Mouse (Mus musculus) urinary bladder, postnatal 36 days (tissue): Measurements from ENCODE around the gene Slc23a2.

Experiments used
- DNase-seq, 2 experiments: peaks; one replicate each; pipeline ENCODE4 v3.0.0; 2022; ENCODE audit warnings: low spot score in 2 of 2, mixed read lengths in 1 of 2

Slc23a2 gene

GRCm38 (mm10) chr2:132144971-132145691 is at the start of gene Slc23a2:
Gene Slc23a2, minus strand, starts transcription at chr2:132145108.
- DNase-seq, result peak; percentile 29 to 42

- no peak for DNase-seq
Observed at GRCm38 (mm10) chr2:132190602-132191161, 45.8 kb upstream of the Slc23a2 start.

- DNase-seq, result no peak
Observed at GRCm38 (mm10) chr2:132183874-132184273, 39.0 kb upstream of the Slc23a2 start.

- DNase-seq, result no peak
Observed at GRCm38 (mm10) chr2:132180463-132181205, 35.7 kb upstream of the Slc23a2 start.

GRCm38 (mm10) chr2:132179371-132179770 is 34.5 kb upstream of the Slc23a2 start:
- no peak for DNase-seq

GRCm38 (mm10) chr2:132177406-132177805 is 32.5 kb upstream of the Slc23a2 start:
- DNase-seq, result no peak

- peak in 1 of 2 experiments; percentile 44 for DNase-seq
Observed at GRCm38 (mm10) chr2:132176289-132176848, 31.5 kb upstream of the Slc23a2 start.

- DNase-seq, result no peak
Observed at GRCm38 (mm10) chr2:132174048-132174447, 29.1 kb upstream of the Slc23a2 start.

GRCm38 (mm10) chr2:132171939-132172338 is 27.0 kb upstream of the Slc23a2 start:
- no peak for DNase-seq

GRCm38 (mm10) chr2:132169150-132169549 is 24.2 kb upstream of the Slc23a2 start:
- DNase-seq, result no peak

- no peak for DNase-seq
Observed at GRCm38 (mm10) chr2:132163626-132164025, 18.7 kb upstream of the Slc23a2 start.

GRCm38 (mm10) chr2:132157482-132157881 is 12.6 kb upstream of the Slc23a2 start:
- no peak for DNase-seq

- no peak for DNase-seq
Observed at GRCm38 (mm10) chr2:132152670-132153069, 7.8 kb upstream of the Slc23a2 start.

GRCm38 (mm10) chr2:132151592-132151991 is 6.7 kb upstream of the Slc23a2 start:
- DNase-seq, result no peak

GRCm38 (mm10) chr2:132150926-132151325 is 6.0 kb upstream of the Slc23a2 start:
- DNase-seq, result no peak

GRCm38 (mm10) chr2:132146502-132146901 is 1.6 kb upstream of the Slc23a2 start:
- DNase-seq, result no peak

- no peak for DNase-seq
Observed at GRCm38 (mm10) chr2:132143943-132144927, 673 bp downstream of the Slc23a2 start.

- DNase-seq, result no peak
Observed at GRCm38 (mm10) chr2:132142606-132143005, 2.3 kb downstream of the Slc23a2 start.

- no peak for DNase-seq
Observed at GRCm38 (mm10) chr2:132140536-132140935, 4.4 kb downstream of the Slc23a2 start.

GRCm38 (mm10) chr2:132139099-132139498 is 5.8 kb downstream of the Slc23a2 start:
- no peak for DNase-seq
